Mouse (Mus musculus) C2C12 (cell line): ENCODE measurements around the gene Amdhd2.

Source experiments
- CTCF ChIP-seq: IDR thresholded peaks from one replicate; pipeline ENCODE4 v1.5.1; 2011; ENCODE audit not compliant: control insufficient read depth, insufficient read depth, insufficient read length
- MAX ChIP-seq: IDR thresholded peaks from one replicate; pipeline ENCODE4 v1.6.1; 2011; ENCODE audit warnings: mild to moderate bottlenecking, control low read depth
- MYOD1 ChIP-seq: IDR thresholded peaks from one replicate; pipeline ENCODE4 v1.6.1; 2011; ENCODE audit warnings: low read depth; ENCODE audit not compliant: control insufficient read depth, insufficient read length
- MYOG ChIP-seq: IDR thresholded peaks from one replicate; pipeline ENCODE4 v1.6.1; 2011; ENCODE audit not compliant: control insufficient read depth, insufficient read length; ENCODE audit errors: extremely low read depth
- USF1 ChIP-seq: IDR thresholded peaks from one replicate; pipeline ENCODE4 v1.6.1; 2011; ENCODE audit warnings: low read depth, mild to moderate bottlenecking, control low read depth, moderate library complexity

DNA sequence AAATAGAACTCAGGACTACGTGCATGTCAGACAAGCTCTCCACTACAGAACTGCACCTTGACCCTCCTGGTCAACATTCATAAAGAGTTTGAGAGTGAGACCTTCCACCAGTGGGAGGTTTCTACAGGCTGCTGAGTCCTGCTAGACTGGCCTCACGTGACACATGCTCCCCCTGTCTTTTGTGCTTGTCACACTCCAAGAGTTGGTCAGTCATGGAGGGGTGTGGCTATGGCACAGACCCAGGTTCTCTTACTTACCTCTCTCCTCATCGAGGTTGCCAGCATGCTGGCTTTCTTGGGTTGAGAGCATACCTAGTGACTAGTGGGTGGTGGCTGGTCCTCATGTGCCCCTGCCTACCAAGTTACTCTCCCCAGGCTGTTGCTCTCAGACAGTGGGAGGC is 9.1 kb downstream of the Amdhd2 start:
- TF ChIP-seq MAX (no peak), CTCF (no peak), USF1 (no peak), MYOD1 (no peak), MYOG (no peak)
